Mouse (Mus musculus): ENCODE data around the gene Homer2. TPM values are rescaled to one million over a fixed set of nuclear protein-coding genes. Genes with fewer than 3 reads are reported as not detected.

Homer2 gene
- total and polyA plus RNA-seq, 2 experiments from 2014 or later, result 30.3 to 44.4 TPM

DNA sequence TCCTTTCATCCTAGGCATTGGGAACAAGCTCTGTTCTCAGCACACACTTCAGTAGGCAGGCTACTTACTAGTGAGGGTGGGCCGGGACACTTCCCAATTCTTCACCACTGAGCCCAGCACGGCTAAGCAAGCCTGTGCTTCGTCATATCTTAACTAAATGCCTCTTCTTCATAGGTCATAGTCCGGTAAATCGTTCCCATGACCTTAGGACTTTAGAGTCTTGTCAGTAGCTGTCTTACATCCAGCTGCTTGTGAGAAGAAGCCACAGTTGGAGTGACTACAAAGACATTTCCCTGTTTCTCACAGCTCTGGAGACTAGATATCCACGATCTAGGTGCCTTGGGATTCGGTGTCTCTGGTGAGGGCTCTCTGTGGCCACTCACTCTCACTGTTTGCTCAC is 122.0 kb downstream of the Homer2 start:
- H3K9ac ChIP-seq (replicated peaks; ENCODE audit: low read length), result no peak overlapping the region
- 97% methylated on average over 7 of the region's 7 CpGs for WGBS
- TF ChIP-seq CTCF (IDR thresholded peaks at IDR 0.05; ENCODE audit: low read depth), result no peak
- H3K4me1 ChIP-seq (ENCODE audit: insufficient read depth, low read length), result no peaks in the 10 kb centered on the region
- no peak overlapping the region for H3K27ac ChIP-seq
- ATAC-seq (no peak), DNase-seq (ENCODE audit: low spot score) (no peak)
- H3K4me2 ChIP-seq (ENCODE audit: low read depth, low read length), result no peak overlapping the region
- no peaks in the 10 kb centered on the region for H3K27me3 ChIP-seq (ENCODE audit: insufficient read depth, low read length)
- H3K9me3 ChIP-seq (ENCODE audit: low read length), result no peaks in the 10 kb centered on the region
- no peak overlapping the region for H3K4me3 ChIP-seq (ENCODE audit: low read length)
- H3K36me3 ChIP-seq (ENCODE audit: insufficient read depth, low read length), result peaks cover 26% of the 10 kb centered on the region

DNA sequence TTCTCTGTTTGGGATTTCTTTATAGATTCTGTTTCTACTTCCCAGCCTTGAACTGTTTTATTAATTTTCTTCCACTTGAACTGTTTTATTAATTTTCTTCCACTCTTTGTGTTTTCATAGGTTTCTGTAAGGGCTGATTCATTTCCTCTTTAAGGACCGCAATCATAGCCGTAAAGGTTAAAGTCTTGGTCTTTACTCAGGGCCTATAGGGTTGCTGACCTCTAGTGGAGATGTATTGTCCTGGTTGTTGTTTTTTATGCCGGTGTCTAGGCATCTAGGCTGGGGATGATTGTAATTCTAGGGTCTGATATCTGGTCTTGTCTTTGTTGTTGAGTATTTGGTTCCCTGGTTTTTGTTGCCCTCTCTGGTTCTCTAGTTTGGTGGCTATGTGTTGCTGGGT is 123.8 kb downstream of the Homer2 start:
- no peaks in the 10 kb centered on the region for H3K9me3 ChIP-seq (ENCODE audit: low read length)
- H3K36me3 ChIP-seq (ENCODE audit: insufficient read depth, low read length), result peaks cover 26% of the 10 kb centered on the region
- ATAC-seq, result no peak
- no peak overlapping the region for H3K4me3 ChIP-seq (ENCODE audit: low read length)
- WGBS, result 77% methylated on average over 3 of the region's 3 CpGs
- H3K27me3 ChIP-seq (ENCODE audit: insufficient read depth, low read length), result no peaks in the 10 kb centered on the region
- H3K4me2 ChIP-seq (ENCODE audit: low read depth, low read length), result no peak overlapping the region
- H3K9ac ChIP-seq (replicated peaks; ENCODE audit: low read length), result no peak overlapping the region
- no peak; the same call in 1 of the 2 replicates for TF ChIP-seq CTCF (IDR thresholded peaks at IDR 0.05; ENCODE audit: low read depth)
- no peaks in the 10 kb centered on the region for H3K4me1 ChIP-seq (ENCODE audit: insufficient read depth, low read length)
- H3K27ac ChIP-seq, result no peak overlapping the region
- no peak for DNase-seq (ENCODE audit: low spot score)

DNA sequence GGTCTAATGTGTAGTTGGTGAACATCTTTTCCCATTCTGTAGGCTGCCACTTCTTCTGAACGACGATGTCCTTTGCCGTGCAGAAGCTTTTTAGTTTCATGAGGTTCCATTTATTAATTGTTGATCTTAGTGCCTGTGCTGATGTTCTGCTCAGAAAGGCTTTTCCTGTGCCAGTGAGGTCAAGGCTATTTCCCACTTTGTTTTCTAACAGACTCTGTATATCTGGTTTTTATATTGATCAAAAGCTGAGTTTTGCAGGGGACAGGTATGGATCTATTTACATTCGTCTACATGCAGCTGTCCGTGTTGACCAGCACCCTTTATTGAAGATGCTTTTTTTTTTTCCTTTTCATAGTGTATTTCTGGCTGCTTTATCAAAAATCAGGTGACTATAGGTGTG is 128.0 kb downstream of the Homer2 start:
- H3K4me1 ChIP-seq (ENCODE audit: insufficient read depth, low read length), result no peaks in the 10 kb centered on the region
- TF ChIP-seq CTCF (IDR thresholded peaks at IDR 0.05; ENCODE audit: low read depth), result no peak
- ATAC-seq, result no peak
- H3K27me3 ChIP-seq (ENCODE audit: insufficient read depth, low read length), result no peaks in the 10 kb centered on the region
- H3K4me3 ChIP-seq (ENCODE audit: low read length), result no peak overlapping the region
- 97% methylated on average over 5 of the region's 5 CpGs for WGBS
- no peak for DNase-seq (ENCODE audit: low spot score)
- no peaks in the 10 kb centered on the region for H3K9me3 ChIP-seq (ENCODE audit: low read length)
- no peak overlapping the region for H3K4me2 ChIP-seq (ENCODE audit: low read depth, low read length)
- no peak overlapping the region for H3K9ac ChIP-seq (replicated peaks; ENCODE audit: low read length)
- no peak overlapping the region for H3K27ac ChIP-seq
- peaks cover 10% of the 10 kb centered on the region; the same call in 1 of the 2 replicates for H3K36me3 ChIP-seq (ENCODE audit: insufficient read depth, low read length)

DNA sequence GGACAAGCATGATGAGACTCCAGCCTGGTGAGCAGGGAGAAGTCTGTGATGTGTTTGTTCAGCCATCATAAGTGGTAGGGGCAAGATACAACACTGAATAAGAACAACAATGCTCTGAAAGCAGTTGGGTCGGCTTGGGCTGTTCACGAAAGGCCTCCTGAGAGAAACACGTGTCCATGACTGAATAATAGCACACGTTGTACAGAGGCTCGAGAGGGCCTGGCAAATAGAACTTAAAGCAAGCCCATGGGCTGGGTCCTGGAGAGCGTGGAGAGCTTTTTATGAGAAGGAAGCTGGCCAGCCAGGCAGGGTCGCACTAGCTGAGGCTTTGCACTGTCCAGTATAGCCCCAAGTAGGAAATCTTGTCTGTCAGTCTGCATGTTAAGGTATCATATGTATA is 128.9 kb downstream of the Homer2 start:
- no peak for TF ChIP-seq CTCF (IDR thresholded peaks at IDR 0.05; ENCODE audit: low read depth)
- Histone ChIP-seq H3K36me3 (ENCODE audit: insufficient read depth, low read length) (peaks cover 10% of the 10 kb centered on the region; the same call in 1 of the 2 replicates), H3K9me3 (ENCODE audit: low read length) (no peaks in the 10 kb centered on the region), H3K4me1 (ENCODE audit: insufficient read depth, low read length) (no peaks in the 10 kb centered on the region), H3K27ac (no peak overlapping the region), H3K27me3 (ENCODE audit: insufficient read depth, low read length) (no peaks in the 10 kb centered on the region), H3K9ac (replicated peaks; ENCODE audit: low read length) (no peak overlapping the region), H3K4me3 (ENCODE audit: low read length) (no peak overlapping the region), H3K4me2 (ENCODE audit: low read depth, low read length) (no peak overlapping the region)
- ATAC-seq, result no peak
- WGBS, result 92% methylated on average over 7 of the region's 7 CpGs
- no peak for DNase-seq (ENCODE audit: low spot score)

DNA sequence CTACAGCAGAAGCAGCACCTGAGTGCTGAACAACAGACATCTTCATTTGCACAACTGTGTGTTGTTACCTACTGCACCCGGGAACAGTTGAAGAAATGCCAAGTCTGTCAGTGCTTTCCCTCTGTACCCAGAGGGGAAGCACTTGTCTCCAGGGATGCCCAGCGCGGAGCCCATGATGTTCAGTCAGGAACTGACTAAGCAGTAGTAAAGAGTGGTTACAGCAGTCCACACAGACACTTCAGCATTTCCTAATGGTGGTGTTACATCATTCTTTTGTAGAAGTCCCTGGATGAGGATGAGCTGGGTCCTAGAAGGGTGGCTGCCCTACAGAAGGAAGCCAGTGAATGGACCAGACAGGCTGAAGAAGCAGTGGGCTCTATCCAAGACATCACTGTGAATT is 129.5 kb downstream of the Homer2 start:
- Histone ChIP-seq H3K36me3 (ENCODE audit: insufficient read depth, low read length) (peaks cover 10% of the 10 kb centered on the region; the same call in 1 of the 2 replicates), H3K27me3 (ENCODE audit: insufficient read depth, low read length) (no peaks in the 10 kb centered on the region), H3K9ac (replicated peaks; ENCODE audit: low read length) (no peak overlapping the region), H3K4me3 (ENCODE audit: low read length) (no peak overlapping the region), H3K4me2 (ENCODE audit: low read depth, low read length) (no peak overlapping the region), H3K27ac (no peak overlapping the region), H3K9me3 (ENCODE audit: low read length) (no peaks in the 10 kb centered on the region), H3K4me1 (ENCODE audit: insufficient read depth, low read length) (peaks cover 1% of the 10 kb centered on the region; the same call in 1 of the 2 replicates)
- DNase-seq (ENCODE audit: low spot score), result no peak
- ATAC-seq, result no peak
- 91% methylated on average over 3 of the region's 3 CpGs for WGBS
- no peak for TF ChIP-seq CTCF (IDR thresholded peaks at IDR 0.05; ENCODE audit: low read depth)

DNA sequence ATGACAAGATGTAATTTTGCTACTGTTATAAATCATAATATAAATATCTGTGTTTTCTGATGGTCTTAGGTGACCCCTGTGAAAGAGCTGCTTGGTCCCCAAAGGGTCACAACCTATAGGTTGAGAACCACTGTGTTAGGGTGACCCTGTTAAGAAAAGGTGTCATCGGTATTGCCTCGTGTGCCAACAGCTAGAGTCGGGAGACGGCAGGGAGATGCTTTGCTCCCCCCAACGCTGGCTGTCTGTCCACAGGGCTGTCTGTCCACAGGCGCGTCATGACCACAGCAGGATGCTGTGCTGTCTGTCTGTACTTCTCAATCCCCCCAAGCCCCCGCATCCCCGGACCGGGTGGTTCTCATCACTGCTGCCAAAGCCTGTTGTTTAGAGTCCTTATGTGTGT is 131.7 kb downstream of the Homer2 start:
- WGBS, result 91% methylated on average over 10 of the region's 10 CpGs
- no peaks in the 10 kb centered on the region for H3K9me3 ChIP-seq (ENCODE audit: low read length)
- no peaks in the 10 kb centered on the region for H3K27me3 ChIP-seq (ENCODE audit: insufficient read depth, low read length)
- no peak for DNase-seq (ENCODE audit: low spot score)
- no peak overlapping the region for H3K9ac ChIP-seq (replicated peaks; ENCODE audit: low read length)
- ATAC-seq, result no peak
- H3K36me3 ChIP-seq (ENCODE audit: insufficient read depth, low read length), result peaks cover 10% of the 10 kb centered on the region; the same call in 1 of the 2 replicates
- peaks cover 7% of the 10 kb centered on the region; the same call in 1 of the 2 replicates for H3K4me1 ChIP-seq (ENCODE audit: insufficient read depth, low read length)
- no peak overlapping the region for H3K27ac ChIP-seq
- H3K4me3 ChIP-seq (ENCODE audit: low read length), result no peak overlapping the region
- TF ChIP-seq CTCF (IDR thresholded peaks at IDR 0.05; ENCODE audit: low read depth), result no peak
- no peak overlapping the region for H3K4me2 ChIP-seq (ENCODE audit: low read depth, low read length)

GRCm38 (mm10) chr7:81573821-81574220 is 133.5 kb downstream of the Homer2 start:
- no peak overlapping the region for H3K4me3 ChIP-seq (ENCODE audit: low read length)
- no peak overlapping the region for H3K9ac ChIP-seq (replicated peaks; ENCODE audit: low read length)
- peaks cover 7% of the 10 kb centered on the region; the same call in 1 of the 2 replicates for H3K4me1 ChIP-seq (ENCODE audit: insufficient read depth, low read length)
- H3K4me2 ChIP-seq (ENCODE audit: low read depth, low read length), result no peak overlapping the region
- no peaks in the 10 kb centered on the region for H3K27me3 ChIP-seq (ENCODE audit: insufficient read depth, low read length)
- no peaks in the 10 kb centered on the region for H3K9me3 ChIP-seq (ENCODE audit: low read length)
- H3K36me3 ChIP-seq (ENCODE audit: insufficient read depth, low read length), result peaks cover 10% of the 10 kb centered on the region; the same call in 1 of the 2 replicates
- no peak for ATAC-seq
- 95% methylated on average over 9 of the region's 9 CpGs for WGBS
- no peak for TF ChIP-seq CTCF (IDR thresholded peaks at IDR 0.05; ENCODE audit: low read depth)
- no peak overlapping the region for H3K27ac ChIP-seq
- no peak for DNase-seq (ENCODE audit: low spot score)
